Mouse (Mus musculus) limb, embryonic 15.5 days (tissue): ENCODE data around the gene Hnrnph3. TPM values are rescaled to one million over a fixed set of nuclear protein-coding genes. Genes with fewer than 3 reads are reported as not detected.

Experiments used
- ATAC-seq: fragments of 200-750 bp; cut with Nextera tagmentation; 2 replicates; pipeline ENCODE4 v1.8.0; 2017; ENCODE audit warnings: low read depth, moderate TSS enrichment; ENCODE audit not compliant: insufficient number of reproducible peaks, low FRiP score, low TSS enrichment
- H3K27ac ChIP-seq: fragments of 300-500 bp; sonication (generic); 2 replicates; pipeline ENCODE4 v1.5.1; 2015; ENCODE audit warnings: moderate library complexity, mild to moderate bottlenecking, inconsistent platforms
- H3K27me3 ChIP-seq: fragments of 300-500 bp; sonication (generic); 2 replicates; pipeline ENCODE4 v1.6.1; 2015; ENCODE audit warnings: inconsistent platforms
- H3K36me3 ChIP-seq: fragments of 300-500 bp; sonication (generic); 2 replicates; pipeline ENCODE4 v1.6.1; 2015; ENCODE audit warnings: inconsistent platforms
- H3K4me1 ChIP-seq: fragments of 300-500 bp; sonication (generic); 2 replicates; pipeline ENCODE4 v1.6.1; 2015; ENCODE audit warnings: inconsistent platforms
- H3K4me2 ChIP-seq: fragments of 300-500 bp; sonication (generic); 2 replicates; pipeline ENCODE4 v1.6.1; 2015; ENCODE audit warnings: mild to moderate bottlenecking, inconsistent platforms
- H3K4me3 ChIP-seq: fragments of 300-500 bp; sonication (generic); 2 replicates; pipeline ENCODE4 v1.5.1; 2015; ENCODE audit warnings: mild to moderate bottlenecking, inconsistent platforms
- H3K9ac ChIP-seq: fragments of 300-500 bp; sonication (generic); 2 replicates; pipeline ENCODE4 v1.6.1; 2015; ENCODE audit warnings: inconsistent platforms
- H3K9me3 ChIP-seq: fragments of 300-500 bp; sonication (generic); 2 replicates; pipeline ENCODE4 v1.6.1; 2016; ENCODE audit warnings: inconsistent platforms
- WGBS: fragments of 180-500 bp; shearing (Covaris S2); methylation state at CpG from one replicate; pipeline ENCODE4 v1.1.7; 2015; 5-methylcytosine and 5-hydroxymethylcytosine counted together
- polyA plus RNA-seq: library from polyadenylated mRNA; unstranded; fragments of >200 nt; fragmentation: Nextera tagmentation; extraction: Ambion mirVana; gene quantifications from 2 replicates; pipeline ENCODE4 v1.2.1, GENCODE M21; 2015

Hnrnph3 gene
- polyA plus RNA-seq, 1 experiment from 2014 or later, result 90.8 TPM

- WGBS, result 81% methylated on average over 16 of the region's 16 CpGs
- H3K9me3 ChIP-seq, result no peaks in the 10 kb centered on the region
- ATAC-seq, result no peak
Measured at GRCm38 (mm10) chr10:62971821-62972220, 52.2 kb downstream of the Hnrnph3 start.

GRCm38 (mm10) chr10:62966291-62966690, 57.7 kb downstream of the Hnrnph3 start:
- 93% methylated on average over 15 of the region's 15 CpGs for WGBS
- Histone ChIP-seq H3K4me1 (no peaks in the 10 kb centered on the region), H3K9me3 (no peaks in the 10 kb centered on the region), H3K4me2 (no peak overlapping the region), H3K27me3 (no peaks in the 10 kb centered on the region), H3K4me3 (no peak overlapping the region), H3K36me3 (peaks cover 67% of the 10 kb centered on the region), H3K9ac (no peak overlapping the region), H3K27ac (no peak overlapping the region)
- no peak for ATAC-seq

More at GRCm38 (mm10) chr10:62971821-62972220, 52.2 kb downstream of the Hnrnph3 start:
- no peak overlapping the region for H3K9ac ChIP-seq
- no peak overlapping the region for H3K4me3 ChIP-seq
- H3K4me1 ChIP-seq, result no peaks in the 10 kb centered on the region
- no peaks in the 10 kb centered on the region for H3K27me3 ChIP-seq
- H3K36me3 ChIP-seq, result peaks cover 49% of the 10 kb centered on the region
- no peak overlapping the region for H3K4me2 ChIP-seq
- no peak overlapping the region for H3K27ac ChIP-seq

GRCm38 (mm10) chr10:62965796-62966195, 58.2 kb downstream of the Hnrnph3 start:
- Histone ChIP-seq H3K4me2 (no peak overlapping the region), H3K4me3 (no peak overlapping the region), H3K27me3 (no peaks in the 10 kb centered on the region), H3K9ac (no peak overlapping the region), H3K9me3 (no peaks in the 10 kb centered on the region), H3K36me3 (peaks cover 70% of the 10 kb centered on the region), H3K27ac (no peak overlapping the region), H3K4me1 (no peaks in the 10 kb centered on the region)
- 92% methylated on average over 11 of the region's 11 CpGs for WGBS
- ATAC-seq, result no peak

Other genes with a start within 250 kb of the Hnrnph3 start
- gene Ccar1, start 231.9 kb downstream of the Hnrnph3 start, polyA plus RNA-seq, result 102 and 106 TPM in 2 replicates
- gene Tet1, start 115.2 kb downstream of the Hnrnph3 start, polyA plus RNA-seq, result 22.8 and 24.9 TPM in 2 replicates
- gene Slc25a16, start 103.6 kb downstream of the Hnrnph3 start, polyA plus RNA-seq, result 12.0 and 12.9 TPM in 2 replicates
- 12.5 and 12.9 TPM in 2 replicates for gene Dna2, start 77.2 kb downstream of the Hnrnph3 start, polyA plus RNA-seq
- gene Rufy2, start 44.0 kb downstream of the Hnrnph3 start, polyA plus RNA-seq, result 28.3 and 28.6 TPM in 2 replicates
- gene Pbld2, start 98 bp upstream of the Hnrnph3 start, polyA plus RNA-seq, result 0.77 and 0.97 TPM in 2 replicates
- gene Pbld1, start 35.9 kb upstream of the Hnrnph3 start, polyA plus RNA-seq, result 0.89 and 1.1 TPM in 2 replicates
- gene Atoh7, start 75.4 kb upstream of the Hnrnph3 start, polyA plus RNA-seq, result 0.10 TPM in 1 of 2 replicates, not detected in the other
- 2.5 and 8.5 TPM in 2 replicates for gene Mypn, start 179.7 kb upstream of the Hnrnph3 start, polyA plus RNA-seq
- gene Herc4, start 219.6 kb upstream of the Hnrnph3 start, polyA plus RNA-seq, result 32.0 and 33.9 TPM in 2 replicates